Mouse (Mus musculus) kidney, embryonic 16.5 days (tissue): ENCODE data around the gene Gphb5. TPM values are rescaled to one million over a fixed set of nuclear protein-coding genes. Genes with fewer than 3 reads are reported as not detected.

Experiments used
- ATAC-seq: fragments of 200-750 bp; cut with Nextera tagmentation; 2 replicates; pipeline ENCODE4 v1.8.0; 2017; ENCODE audit warnings: moderate TSS enrichment; ENCODE audit not compliant: low FRiP score, low TSS enrichment
- H3K27ac ChIP-seq: fragments of 300-500 bp; sonication (generic); 2 replicates; pipeline ENCODE4 v1.5.1; 2014; ENCODE audit warnings: low read length
- H3K27me3 ChIP-seq: fragments of 300-500 bp; sonication (generic); 2 replicates; pipeline ENCODE4 v1.6.1; 2014; ENCODE audit warnings: low read length, control low read depth, mixed read lengths; ENCODE audit not compliant: insufficient read depth
- H3K36me3 ChIP-seq: fragments of 300-500 bp; sonication (generic); 2 replicates; pipeline ENCODE4 v1.6.1; 2014; ENCODE audit warnings: low read length, control low read depth, mixed read lengths; ENCODE audit not compliant: insufficient read depth
- H3K4me1 ChIP-seq: fragments of 300-500 bp; sonication (generic); 2 replicates; pipeline ENCODE4 v1.6.1; 2014; ENCODE audit warnings: low read length, control low read depth, mixed read lengths; ENCODE audit not compliant: insufficient read depth
- H3K4me2 ChIP-seq: fragments of 300-500 bp; sonication (generic); replicated peaks from 2 replicates; pipeline ENCODE4 v1.6.1; 2014; ENCODE audit warnings: low read depth, low read length
- H3K4me3 ChIP-seq: fragments of 300-500 bp; sonication (generic); 2 replicates; pipeline ENCODE4 v1.5.1; 2014; ENCODE audit warnings: mild to moderate bottlenecking, low read length
- H3K9ac ChIP-seq: fragments of 300-500 bp; sonication (generic); replicated peaks from 2 replicates; pipeline ENCODE4 v1.6.1; 2014; ENCODE audit warnings: low read length
- H3K9me3 ChIP-seq: fragments of 300-500 bp; sonication (generic); 2 replicates; pipeline ENCODE4 v1.6.1; 2016; ENCODE audit warnings: low read length, control low read depth
- WGBS: fragments of 180-500 bp; shearing (Covaris S2); extraction: QIAGEN DNeasy Blood & Tissue Kit; methylation state at CpG from one replicate; pipeline ENCODE4 v1.1.7; 2014; 5-methylcytosine and 5-hydroxymethylcytosine counted together
- polyA plus RNA-seq: library from polyadenylated mRNA; unstranded; fragments of >200 nt; fragmentation: Nextera tagmentation; extraction: Ambion mirVana; gene quantifications from 2 replicates; pipeline ENCODE4 v1.2.1, GENCODE M21; 2015

Gene Gphb5
- polyA plus RNA-seq, result not detected in 2 replicates

DNA sequence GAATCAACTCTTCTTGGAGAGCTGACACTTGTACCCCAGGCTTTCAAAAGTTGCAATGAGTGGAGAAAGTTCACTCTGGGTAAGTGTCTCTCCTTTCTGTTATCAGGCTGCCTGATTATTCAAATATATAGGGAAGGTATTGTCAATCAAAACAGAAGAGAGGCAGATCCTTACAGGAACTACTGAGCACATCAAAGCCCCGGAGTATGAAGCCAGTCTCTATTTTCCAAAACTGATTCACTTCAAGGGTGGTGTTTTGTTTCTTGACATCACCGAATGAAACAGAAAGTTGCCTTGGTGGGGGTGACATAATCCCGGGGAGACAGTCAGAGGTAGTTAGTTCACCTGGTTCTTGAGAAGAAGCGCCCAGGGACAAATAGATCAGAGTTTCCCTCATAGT lies at the start of gene Gphb5:
TSS of gene Gphb5 (minus strand) at position 101 of the 400 bp plus-strand sequence.
- H3K9me3 ChIP-seq, result no peaks in the 10 kb centered on the region
- H3K4me1 ChIP-seq, result no peaks in the 10 kb centered on the region
- no peak within 1 kb of the TSS for H3K9ac ChIP-seq
- no peak within 1 kb of the TSS for H3K4me2 ChIP-seq
- ATAC-seq, result no peak
- no peaks in the 10 kb centered on the region for H3K27me3 ChIP-seq
- WGBS, result 95% methylated on average over 4 of the region's 4 CpGs
- no peak within 1 kb of the TSS for H3K4me3 ChIP-seq
- H3K36me3 ChIP-seq, result no peaks in the 10 kb centered on the region
- H3K27ac ChIP-seq, result no peak within 1 kb of the TSS

DNA sequence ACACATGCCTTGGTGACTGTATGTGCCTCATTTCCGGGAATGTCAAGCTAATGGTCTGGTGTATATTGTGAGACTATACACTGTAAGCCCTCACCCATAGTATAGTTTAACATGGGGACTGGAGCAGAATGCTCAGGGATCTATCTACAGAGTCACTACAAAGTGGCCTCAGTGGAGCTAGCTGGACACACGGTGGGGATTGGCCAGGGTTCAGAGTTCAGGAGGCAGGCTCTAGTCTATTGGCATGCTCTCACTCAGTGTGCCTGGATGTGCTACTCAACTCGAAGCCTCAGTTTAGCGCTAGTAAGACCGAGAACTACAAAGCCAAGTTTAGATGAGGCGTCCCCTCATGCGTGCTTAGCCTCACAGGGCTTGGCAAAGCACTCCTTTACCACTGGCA lies 49.6 kb upstream of the Gphb5 start:
- 90% methylated on average over 7 of the region's 7 CpGs for WGBS

DNA sequence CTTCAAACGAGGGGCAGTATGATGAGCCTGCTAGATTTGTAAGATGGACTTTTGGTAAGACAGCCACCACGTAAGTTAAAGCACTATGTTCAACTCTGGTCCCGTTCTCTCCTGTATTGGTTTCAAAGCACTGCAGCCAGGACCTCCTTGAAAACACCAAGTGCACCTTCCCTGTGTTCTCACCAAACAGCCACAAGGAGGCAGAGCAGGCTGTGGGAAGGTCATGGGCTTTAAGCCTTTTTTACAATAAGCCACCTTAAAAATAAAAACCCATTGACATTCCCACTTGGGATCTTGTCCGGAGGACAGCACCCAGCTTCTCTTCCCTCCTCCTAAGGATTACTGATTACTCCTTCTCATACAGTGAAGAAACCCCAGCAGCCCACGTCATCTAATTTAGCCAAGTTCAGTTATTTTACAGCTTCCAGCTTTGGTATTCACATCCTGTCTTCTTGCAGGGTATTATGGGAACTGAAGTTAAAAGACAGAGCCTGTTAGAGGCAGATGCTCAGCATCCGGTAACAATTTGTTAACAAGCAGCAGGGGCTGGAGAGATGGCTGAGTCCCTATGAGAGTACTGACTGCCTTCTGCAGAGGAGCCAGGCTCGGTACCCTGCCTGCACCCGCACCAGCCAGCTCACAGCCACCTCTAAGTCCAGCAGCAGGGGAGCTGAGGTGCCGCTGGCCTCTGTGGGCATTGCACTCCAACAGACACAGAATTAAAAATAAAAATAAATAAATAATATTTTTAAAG lies 47.6 kb upstream of the Gphb5 start:
- Histone ChIP-seq H3K9ac (no peak overlapping the region), H3K4me3 (no peak overlapping the region), H3K9me3 (no peaks in the 10 kb centered on the region), H3K36me3 (peaks cover 50% of the 10 kb centered on the region), H3K4me1 (no peaks in the 10 kb centered on the region), H3K27me3 (no peaks in the 10 kb centered on the region), H3K4me2 (no peak overlapping the region), H3K27ac (no peak overlapping the region)
- ATAC-seq, result peak; percentile 39; the same call in 1 of the 2 replicates
- 84% methylated on average over 9 of the region's 9 CpGs for WGBS

More for the DNA sequence above, 49.6 kb upstream of the Gphb5 start:
- Histone ChIP-seq H3K27me3 (no peaks in the 10 kb centered on the region), H3K4me1 (0 out of 2 replicates have a peak, but pooled peaks cover 7% of the 10 kb centered on the region), H3K9me3 (no peaks in the 10 kb centered on the region), H3K27ac (no peak overlapping the region), H3K9ac (no peak overlapping the region), H3K4me3 (no peak overlapping the region), H3K4me2 (no peak overlapping the region), H3K36me3 (peaks cover 39% of the 10 kb centered on the region)
- no peak for ATAC-seq

DNA sequence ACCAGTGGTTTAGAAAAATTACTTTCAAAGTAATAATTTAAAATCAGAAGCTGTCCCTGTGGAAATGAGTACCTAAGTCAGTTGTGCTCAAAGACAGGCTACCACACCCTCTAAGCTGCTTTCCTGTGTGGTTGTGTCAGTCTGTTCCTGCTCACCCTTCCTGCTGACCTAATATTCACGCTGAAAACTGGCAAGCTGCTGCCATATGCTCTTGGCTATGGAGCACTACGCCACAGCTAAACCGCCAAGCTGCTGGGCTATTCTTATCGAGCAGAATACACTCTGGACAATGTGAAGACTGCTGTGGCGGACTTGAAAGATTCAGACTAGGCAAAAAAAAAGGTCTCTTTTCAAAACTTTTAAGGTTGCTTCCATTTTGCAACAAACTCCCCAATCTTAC lies 44.0 kb upstream of the Gphb5 start:
- H3K27me3 ChIP-seq, result no peaks in the 10 kb centered on the region
- H3K27ac ChIP-seq, result no peak overlapping the region
- no peak overlapping the region for H3K4me2 ChIP-seq
- H3K9ac ChIP-seq, result no peak overlapping the region
- no peak for ATAC-seq
- WGBS, result 87% methylated on average over 5 of the region's 5 CpGs
- H3K9me3 ChIP-seq, result no peaks in the 10 kb centered on the region
- peaks cover 48% of the 10 kb centered on the region for H3K36me3 ChIP-seq
- H3K4me1 ChIP-seq, result no peaks in the 10 kb centered on the region
- no peak overlapping the region for H3K4me3 ChIP-seq

DNA sequence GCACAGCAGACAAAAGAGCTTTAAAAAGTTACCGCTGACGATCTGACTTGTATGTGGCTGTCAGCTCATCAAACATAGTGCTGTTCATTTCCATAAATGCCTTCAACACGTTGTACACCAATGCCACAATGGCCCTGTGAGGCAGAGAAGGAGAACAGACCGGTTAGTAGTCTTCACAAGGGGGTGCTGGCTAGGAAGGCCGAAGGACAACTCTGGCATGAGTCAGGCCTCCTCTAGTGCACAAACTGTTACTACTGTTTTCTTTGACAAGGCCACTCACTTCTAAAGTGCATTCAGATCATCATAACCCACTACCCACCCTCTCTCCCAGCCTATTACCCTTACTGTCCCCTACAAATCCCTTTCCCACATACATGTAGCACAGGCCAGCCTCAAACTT lies 43.1 kb upstream of the Gphb5 start:
- no peak for ATAC-seq
- H3K27ac ChIP-seq, result no peak overlapping the region
- H3K4me2 ChIP-seq, result no peak overlapping the region
- 97% methylated on average over 5 of the region's 5 CpGs for WGBS
- H3K4me1 ChIP-seq, result no peaks in the 10 kb centered on the region
- peaks cover 40% of the 10 kb centered on the region for H3K36me3 ChIP-seq
- H3K9me3 ChIP-seq, result no peaks in the 10 kb centered on the region
- no peak overlapping the region for H3K9ac ChIP-seq
- no peak overlapping the region for H3K4me3 ChIP-seq
- no peaks in the 10 kb centered on the region for H3K27me3 ChIP-seq

DNA sequence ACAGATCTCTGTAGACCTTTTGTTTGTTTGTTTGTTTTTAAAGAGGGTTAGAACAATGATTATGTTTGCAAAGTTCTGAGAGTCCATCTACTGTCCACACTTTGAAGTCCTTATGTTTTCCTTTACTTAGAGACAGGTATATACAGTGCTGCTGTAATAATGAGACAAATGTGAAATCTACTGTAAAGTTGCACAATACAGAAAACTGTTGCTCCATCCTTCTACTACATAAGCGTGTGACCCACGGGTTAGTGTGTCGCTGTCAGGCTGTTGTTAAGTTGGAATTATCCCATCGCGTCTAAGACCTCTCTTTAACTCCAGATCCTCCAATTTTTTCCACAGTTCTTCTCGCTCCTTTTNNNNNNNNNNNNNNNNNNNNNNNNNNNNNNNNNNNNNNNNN lies 36.9 kb upstream of the Gphb5 start:
- no peaks in the 10 kb centered on the region for H3K9me3 ChIP-seq
- H3K4me2 ChIP-seq, result no peak overlapping the region
- H3K4me1 ChIP-seq, result peaks cover 7% of the 10 kb centered on the region; the same call in 1 of the 2 replicates
- no peak overlapping the region for H3K9ac ChIP-seq
- WGBS, result 96% methylated on average over 6 of the region's 6 CpGs
- H3K27ac ChIP-seq, result no peak overlapping the region
- no peak overlapping the region for H3K4me3 ChIP-seq
- no peak for ATAC-seq
- H3K27me3 ChIP-seq, result no peaks in the 10 kb centered on the region
- peaks cover 27% of the 10 kb centered on the region for H3K36me3 ChIP-seq

DNA sequence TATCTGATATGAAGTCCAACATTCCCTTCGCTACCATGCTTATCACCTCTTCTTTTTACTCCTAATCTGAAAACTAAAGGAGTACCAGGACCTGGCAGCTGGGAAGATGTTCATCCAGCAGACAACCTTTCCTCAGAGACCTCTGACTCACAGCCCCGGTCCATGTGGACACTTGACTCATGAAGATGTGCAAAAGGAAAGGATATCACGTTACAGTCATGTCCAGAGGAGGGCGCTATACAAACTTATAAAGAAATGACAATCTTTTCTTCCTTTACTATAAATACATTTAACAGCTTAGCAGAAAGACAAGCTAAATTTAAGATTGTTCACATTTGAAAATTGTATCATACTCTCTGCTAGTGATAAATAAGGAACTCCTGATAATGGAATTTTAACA lies 36.4 kb upstream of the Gphb5 start:
- Histone ChIP-seq H3K27me3 (no peaks in the 10 kb centered on the region), H3K4me1 (peaks cover 7% of the 10 kb centered on the region; the same call in 1 of the 2 replicates), H3K4me3 (no peak overlapping the region), H3K27ac (no peak overlapping the region), H3K9ac (no peak overlapping the region), H3K4me2 (no peak overlapping the region), H3K36me3 (peaks cover 24% of the 10 kb centered on the region), H3K9me3 (no peaks in the 10 kb centered on the region)
- ATAC-seq, result no peak
- WGBS, result 85% methylated on average over 4 of the region's 4 CpGs

DNA sequence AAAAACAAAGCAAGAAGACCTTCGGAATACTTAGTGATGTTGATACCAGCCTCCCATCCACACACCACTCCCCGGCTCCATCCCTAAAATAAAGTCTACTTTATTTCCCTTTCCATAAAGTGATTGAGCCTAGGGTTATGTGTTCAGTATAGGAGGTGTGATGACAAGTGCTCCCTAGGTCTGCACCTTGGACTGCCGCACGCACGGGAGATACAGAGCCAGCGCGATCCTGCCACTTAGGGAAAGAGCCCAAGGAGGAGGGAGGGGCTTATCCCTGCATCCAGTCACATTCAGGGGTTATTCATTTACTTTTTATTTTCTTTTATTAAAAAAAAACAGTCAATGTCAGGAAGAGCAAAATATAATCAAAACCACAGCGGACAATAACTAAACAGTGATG lies 34.0 kb upstream of the Gphb5 start:
- Histone ChIP-seq H3K4me1 (peaks cover 7% of the 10 kb centered on the region; the same call in 1 of the 2 replicates), H3K27me3 (no peaks in the 10 kb centered on the region), H3K4me2 (no peak overlapping the region), H3K27ac (0 out of 2 replicates have a peak overlapping the region, but pooled peaks have one; percentile 7), H3K9me3 (no peaks in the 10 kb centered on the region), H3K9ac (no peak overlapping the region), H3K36me3 (peaks cover 24% of the 10 kb centered on the region), H3K4me3 (no peak overlapping the region)
- WGBS, result 76% methylated on average over 8 of the region's 8 CpGs
- no peak for ATAC-seq

DNA sequence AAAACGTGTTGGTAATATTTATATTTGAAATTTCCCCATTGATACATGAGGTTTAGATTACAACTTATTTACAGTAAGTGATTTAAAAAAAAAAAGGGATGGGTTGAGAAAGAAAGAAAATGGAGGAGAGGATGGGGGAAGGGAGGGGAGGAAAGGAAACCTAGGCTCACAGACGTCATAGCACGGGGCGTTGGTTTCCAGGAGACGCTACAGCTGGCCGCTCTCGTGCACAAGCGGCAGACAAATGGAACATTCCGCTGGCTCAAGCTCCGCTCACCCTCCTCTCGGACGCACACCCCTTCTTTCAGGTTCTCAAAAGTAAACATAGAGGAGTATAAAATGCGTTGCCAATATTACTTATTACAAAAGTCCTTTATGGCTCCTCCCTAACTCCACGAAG lies 33.4 kb upstream of the Gphb5 start:
- 0 out of 2 replicates have a peak overlapping the region, but pooled peaks have one; percentile 7 for H3K27ac ChIP-seq
- H3K4me1 ChIP-seq, result peaks cover 7% of the 10 kb centered on the region; the same call in 1 of the 2 replicates
- H3K9me3 ChIP-seq, result no peaks in the 10 kb centered on the region
- no peaks in the 10 kb centered on the region for H3K27me3 ChIP-seq
- no peak overlapping the region for H3K4me2 ChIP-seq
- peak; percentile 71; the same call in 1 of the 2 replicates for ATAC-seq
- H3K4me3 ChIP-seq, result no peak overlapping the region
- H3K36me3 ChIP-seq, result peaks cover 24% of the 10 kb centered on the region
- no peak overlapping the region for H3K9ac ChIP-seq
- 46% methylated on average over 14 of the region's 14 CpGs for WGBS

DNA sequence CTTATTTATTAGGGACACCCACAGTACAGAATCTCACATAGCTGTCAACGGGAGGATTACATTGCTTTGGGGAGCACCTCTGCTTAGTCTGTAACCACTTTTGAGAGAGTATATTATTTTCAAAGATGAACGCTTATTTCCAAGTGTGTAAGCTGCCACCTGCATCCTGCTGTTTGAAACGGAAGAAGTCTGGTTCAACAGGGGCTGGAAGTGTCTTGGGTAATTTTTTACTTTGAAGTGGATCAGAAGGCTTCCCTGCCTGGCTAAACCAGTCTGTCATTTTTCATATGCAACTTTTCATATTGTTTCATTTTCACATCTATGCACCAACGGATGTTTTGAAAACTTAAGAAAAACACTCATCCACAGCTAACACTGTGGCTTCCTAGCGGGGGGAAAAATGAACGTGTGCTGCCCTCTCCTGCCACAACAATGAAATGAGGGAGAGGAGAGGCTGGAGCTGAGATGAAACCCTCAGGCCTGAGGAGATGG lies 32.9 kb upstream of the Gphb5 start:
- Histone ChIP-seq H3K27me3 (no peaks in the 10 kb centered on the region), H3K4me2 (no peak overlapping the region), H3K36me3 (peaks cover 24% of the 10 kb centered on the region), H3K9me3 (no peaks in the 10 kb centered on the region), H3K27ac (no peak overlapping the region), H3K9ac (no peak overlapping the region), H3K4me3 (no peak overlapping the region), H3K4me1 (peaks cover 7% of the 10 kb centered on the region; the same call in 1 of the 2 replicates)
- WGBS, result 60% methylated on average over 6 of the region's 6 CpGs
- ATAC-seq, result no peak
